Mouse (Mus musculus): ENCODE data around the gene Rbm47. TPM values are rescaled to one million over a fixed set of nuclear protein-coding genes. Genes with fewer than 3 reads are reported as not detected.
"Not testable (repeated sequence)": the region's sequence is repeated elsewhere in the genome, so short reads cannot be mapped to it uniquely, and the experiment has no call there.

The Rbm47 gene
- polyA plus RNA-seq, 1 experiment from 2014 or later = 2.4 TPM

DNA sequence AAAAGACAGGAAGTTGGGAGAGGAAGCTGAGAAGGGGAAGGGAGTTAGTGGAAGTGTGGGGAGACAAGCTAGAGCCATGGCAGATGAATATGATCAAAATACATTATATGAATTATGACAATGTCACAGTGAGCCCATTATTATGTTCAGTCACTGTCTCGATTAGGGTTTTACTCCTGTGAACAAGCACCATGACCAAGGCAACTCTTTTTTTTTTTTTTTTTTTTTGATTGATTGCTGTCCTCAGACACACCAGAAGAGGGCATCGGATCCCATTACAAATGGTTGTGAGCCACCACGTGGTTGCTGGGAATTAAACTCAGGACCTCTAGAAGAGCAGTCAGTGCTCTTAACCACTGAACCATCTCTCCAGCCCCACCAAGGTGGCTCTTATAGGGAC lies 185.9 kb downstream of the Rbm47 start:
- not testable (repeated sequence) for H3K36me3 ChIP-seq; H3K9me3 ChIP-seq; H3K4me1 ChIP-seq (replicated peaks); H3K4me3 ChIP-seq (replicated peaks); ATAC-seq (ENCODE audit: insufficient number of reproducible peaks, insufficient read depth, low FRiP score, low TSS enrichment, low read depth); H3K27ac ChIP-seq; H3K9ac ChIP-seq (replicated peaks); H3K4me2 ChIP-seq; H3K27me3 ChIP-seq
- 73% methylated on average over 3 of the region's 3 CpGs for WGBS

DNA sequence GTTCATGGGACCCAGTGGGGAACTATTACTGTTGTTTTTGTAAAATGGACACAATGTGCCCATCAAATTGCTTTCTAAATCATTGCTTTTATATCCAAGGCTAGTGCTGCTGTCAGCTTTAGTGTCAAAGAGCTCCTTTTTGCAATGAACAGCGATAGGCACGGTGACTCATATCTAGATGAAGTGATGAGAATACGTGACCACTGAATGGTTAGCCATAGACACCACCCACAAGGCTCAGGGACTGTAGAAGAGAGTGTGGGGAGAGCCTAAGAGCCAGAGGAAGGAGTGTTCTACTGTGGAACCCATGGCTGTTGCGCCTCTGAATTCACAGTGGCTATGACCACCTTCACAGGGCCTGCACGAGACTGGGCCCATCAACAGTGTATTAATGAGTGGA lies 186.5 kb downstream of the Rbm47 start:
- no peaks in the 10 kb centered on the region for H3K4me1 ChIP-seq (replicated peaks)
- no peak overlapping the region for H3K27ac ChIP-seq
- H3K4me2 ChIP-seq = no peak overlapping the region
- H3K9me3 ChIP-seq = no peaks in the 10 kb centered on the region
- ATAC-seq (ENCODE audit: insufficient number of reproducible peaks, insufficient read depth, low FRiP score, low TSS enrichment, low read depth) = no peak
- no peak overlapping the region for H3K4me3 ChIP-seq (replicated peaks)
- no peak overlapping the region for H3K9ac ChIP-seq (replicated peaks)
- no peaks in the 10 kb centered on the region for H3K27me3 ChIP-seq
- H3K36me3 ChIP-seq = no peaks in the 10 kb centered on the region
- 93% methylated on average over 5 of the region's 5 CpGs for WGBS

DNA sequence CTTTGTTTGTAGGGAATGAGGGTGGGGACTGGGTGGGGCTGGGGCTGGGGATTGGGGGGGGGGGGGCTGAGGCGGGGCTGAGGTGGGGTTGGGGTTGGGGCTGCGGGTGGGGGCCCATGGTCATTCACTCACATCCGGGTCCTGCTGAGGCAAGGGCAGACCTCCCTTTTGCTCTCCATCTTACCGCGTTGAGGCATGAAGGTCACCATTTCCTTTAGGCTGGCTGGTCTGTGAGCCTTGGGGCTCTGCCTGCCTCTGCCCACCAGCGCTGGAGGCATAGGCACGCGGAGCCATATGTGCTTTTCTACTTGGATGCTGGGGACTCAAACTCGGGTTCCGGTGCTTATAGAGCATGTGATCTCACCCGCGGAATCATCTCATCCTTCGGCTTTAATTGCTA lies 197.2 kb downstream of the Rbm47 start:
- no peak overlapping the region for H3K4me2 ChIP-seq
- H3K4me1 ChIP-seq (replicated peaks) = no peaks in the 10 kb centered on the region
- H3K4me3 ChIP-seq (replicated peaks) = no peak overlapping the region
- no peaks in the 10 kb centered on the region for H3K27me3 ChIP-seq
- no peaks in the 10 kb centered on the region for H3K36me3 ChIP-seq
- 90% methylated on average over 13 of the region's 13 CpGs for WGBS
- no peaks in the 10 kb centered on the region for H3K9me3 ChIP-seq
- H3K9ac ChIP-seq (replicated peaks) = no peak overlapping the region
- no peak overlapping the region for H3K27ac ChIP-seq
- no peak for ATAC-seq (ENCODE audit: insufficient number of reproducible peaks, insufficient read depth, low FRiP score, low TSS enrichment, low read depth)

DNA sequence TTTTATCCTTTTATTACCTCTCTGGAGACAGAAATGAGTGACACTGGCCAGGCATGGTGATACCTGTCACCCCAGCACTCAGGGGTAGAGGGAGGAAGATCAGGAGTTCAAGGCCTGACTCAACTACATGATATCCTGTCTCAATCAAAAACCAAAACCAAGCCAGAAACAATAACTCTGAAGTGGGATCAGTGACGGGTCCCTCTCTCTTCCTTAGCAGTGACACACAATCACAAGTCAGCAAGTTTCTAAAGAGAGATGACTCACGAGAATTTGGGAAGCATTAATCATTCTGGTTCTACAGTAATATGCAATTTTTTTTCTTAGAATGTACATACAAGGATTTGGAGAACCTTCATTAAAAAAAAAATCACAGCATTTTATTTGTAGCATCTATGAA lies 199.7 kb downstream of the Rbm47 start:
- H3K4me3 ChIP-seq (replicated peaks) = no peak overlapping the region
- H3K9me3 ChIP-seq = no peaks in the 10 kb centered on the region
- no peak overlapping the region for H3K9ac ChIP-seq (replicated peaks)
- no peak for ATAC-seq (ENCODE audit: insufficient number of reproducible peaks, insufficient read depth, low FRiP score, low TSS enrichment, low read depth)
- WGBS = 78% methylated on average over 2 of the region's 2 CpGs
- no peak overlapping the region for H3K27ac ChIP-seq
- no peaks in the 10 kb centered on the region for H3K4me1 ChIP-seq (replicated peaks)
- H3K27me3 ChIP-seq = no peaks in the 10 kb centered on the region
- H3K36me3 ChIP-seq = no peaks in the 10 kb centered on the region
- no peak overlapping the region for H3K4me2 ChIP-seq

DNA sequence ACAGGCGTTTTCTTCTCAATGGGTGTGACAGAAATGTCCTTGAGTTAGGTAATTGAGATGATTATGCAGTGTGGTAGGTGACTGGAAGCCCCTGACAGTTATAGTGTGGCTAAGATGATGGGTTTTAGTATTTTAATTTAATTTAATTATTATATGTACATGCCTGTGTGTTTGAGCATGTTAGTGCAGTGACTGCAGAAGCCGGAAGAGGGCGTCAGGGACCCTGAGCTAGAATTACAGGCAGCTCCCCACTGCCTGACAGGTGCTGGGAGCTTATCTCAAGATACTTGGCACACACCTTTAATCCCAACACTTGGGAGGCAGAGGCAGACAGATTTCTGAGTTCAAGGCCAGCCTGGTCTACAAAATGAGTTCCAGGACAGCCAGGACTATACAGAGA lies 204.9 kb downstream of the Rbm47 start:
- WGBS = 93% methylated on average over 3 of the region's 3 CpGs
- no peaks in the 10 kb centered on the region for H3K36me3 ChIP-seq
- ATAC-seq (ENCODE audit: insufficient number of reproducible peaks, insufficient read depth, low FRiP score, low TSS enrichment, low read depth) = no peak

DNA sequence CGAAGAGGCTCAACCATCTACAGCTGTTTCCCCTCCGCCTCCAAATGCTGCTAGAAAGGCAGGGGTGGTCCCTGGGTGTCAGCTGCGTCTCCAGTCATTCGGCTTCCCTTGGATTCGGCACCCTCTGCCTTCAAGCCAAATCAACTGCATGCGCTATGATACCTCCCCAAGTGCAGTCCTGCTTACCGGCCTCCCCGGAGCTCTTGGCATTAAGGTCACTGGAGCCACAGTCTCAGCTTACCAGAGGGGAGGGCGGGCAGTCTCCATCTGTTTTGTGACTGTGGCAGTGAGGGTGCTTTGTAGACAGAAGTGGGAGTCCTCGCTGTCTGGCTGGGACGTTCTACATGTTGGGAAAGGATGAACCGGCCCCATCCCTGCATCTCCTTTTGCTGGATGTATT lies 205.8 kb downstream of the Rbm47 start:
- no peaks in the 10 kb centered on the region for H3K36me3 ChIP-seq
- H3K4me2 ChIP-seq = no peak overlapping the region
- no peak overlapping the region for H3K9ac ChIP-seq (replicated peaks)
- H3K4me3 ChIP-seq (replicated peaks) = no peak overlapping the region
- no peaks in the 10 kb centered on the region for H3K27me3 ChIP-seq
- WGBS = 64% methylated on average over 12 of the region's 12 CpGs
- H3K9me3 ChIP-seq = no peaks in the 10 kb centered on the region
- no peak for ATAC-seq (ENCODE audit: insufficient number of reproducible peaks, insufficient read depth, low FRiP score, low TSS enrichment, low read depth)
- H3K27ac ChIP-seq = no peak overlapping the region
- peaks cover 7% of the 10 kb centered on the region for H3K4me1 ChIP-seq (replicated peaks)

More for the DNA sequence above, 204.9 kb downstream of the Rbm47 start:
- Histone ChIP-seq H3K4me3 (replicated peaks) (no peak overlapping the region), H3K27me3 (no peaks in the 10 kb centered on the region), H3K4me2 (no peak overlapping the region), H3K27ac (no peak overlapping the region), H3K9me3 (no peaks in the 10 kb centered on the region), H3K9ac (replicated peaks) (no peak overlapping the region), H3K4me1 (replicated peaks) (peaks cover 7% of the 10 kb centered on the region)

Small RNAs within 50 kb of the gene (microRNA-seq; reads per million reads assigned to microRNA genes)
- not detected for gene Gm25952

Other genes starting within 250 kb of the Rbm47 start
- gene Chrna9, start 238.2 kb downstream of the Rbm47 start, polyA plus RNA-seq (2016; fragmentation: Nextera tagmentation; extraction: Ambion mirVana) = 0.40 and 0.49 TPM in 2 replicates
- 0.28 TPM in 1 of 2 replicates, not detected in the other for gene 9130230L23Rik, start 168.8 kb downstream of the Rbm47 start, polyA plus RNA-seq (2016; fragmentation: Nextera tagmentation; extraction: Ambion mirVana)
- gene Nsun7, start 86.8 kb upstream of the Rbm47 start, polyA plus RNA-seq (2016; fragmentation: Nextera tagmentation; extraction: Ambion mirVana) = 0.91 and 1.5 TPM in 2 replicates

Data from limb, embryonic 12.5 days (tissue).